Comparison of ENCODE assay signal across 8 mouse cellular contexts in genomic region chr1:91179086-91179485, GRCm38 (mm10). TPM values are rescaled to one million over a fixed set of nuclear protein-coding genes. Genes with fewer than 3 reads are reported as not detected.
DNase-seq lines count a peak whose midpoint lies in the region; ATAC-seq lines count a peak whose summit lies in the region.

No protein-coding gene starts in this region.

- no peak overlapping the region for H3K27ac ChIP-seq in hindbrain, embryonic 14.5 days

- WGBS in hindbrain, embryonic 14.5 days, result 36% methylated on average over 5 of the region's 5 CpGs

- no peak overlapping the region for H3K9ac ChIP-seq in hindbrain, embryonic 14.5 days

- H3K4me2 ChIP-seq in hindbrain, embryonic 14.5 days (replicated peaks), result 0 out of 2 replicates have a peak overlapping the region, but pooled peaks have one; percentile 78

- peak; percentile 64 for DNase-seq in MEL-GATA-1-ER (ENCODE audit: extremely low read depth, low read depth)
- DNase-seq in cerebellum, adult 9-10 months, result peak; percentile 23
- peak; percentile 70 to 83 for DNase-seq in frontal cortex, postnatal 36 days (ENCODE audit: low spot score in 2 of 2)
- peak; percentile 75 for DNase-seq in hindbrain, embryonic 14.5 days (ENCODE audit: low spot score)
- DNase-seq in layer of hippocampus, postnatal 25 days (ENCODE audit: extremely low spot score in 1 of 2, low spot score in 1 of 2), result peak; percentile 65 to 78
- peak; percentile 82 for DNase-seq in lung, postnatal 10 days
- DNase-seq in retina, embryonic 14.5 days (ENCODE audit: low spot score), result peak; percentile 76
- DNase-seq in thymus, postnatal 4 days, result peak; percentile 92

- H3K4me3 ChIP-seq in hindbrain, embryonic 14.5 days (replicated peaks; ENCODE audit: low read length), result no peak overlapping the region

- no peaks in the 10 kb centered on the region for H3K9me3 ChIP-seq in hindbrain, embryonic 14.5 days (ENCODE audit: control insufficient read depth, low read length)

- no peaks in the 10 kb centered on the region for H3K36me3 ChIP-seq in hindbrain, embryonic 14.5 days (replicated peaks; ENCODE audit: control insufficient read depth, insufficient read depth)

- H3K4me1 ChIP-seq in hindbrain, embryonic 14.5 days (replicated peaks; ENCODE audit: control insufficient read depth, insufficient read depth, low read length), result peaks cover 17% of the 10 kb centered on the region; the same call in 1 of the 2 replicates

- peak; percentile 55; the same call in 1 of the 2 replicates for ATAC-seq in hindbrain, embryonic 14.5 days (ENCODE audit: low FRiP score)

- H3K27me3 ChIP-seq in hindbrain, embryonic 14.5 days (ENCODE audit: control insufficient read depth, insufficient read depth, low read length), result peaks cover 18% of the 10 kb centered on the region

RNA-seq across cellular contexts. Expression of gene Ramp1, which starts 0.5 kb away (rescaled TPM):
- polyA plus RNA-seq in hindbrain, embryonic 14.5 days (2014; fragmentation: Nextera tagmentation; extraction: Ambion mirVana), result 12.5 and 14.2 TPM in 2 replicates
- total RNA-seq in layer of hippocampus, postnatal 25 days (2021), result 10 to 100 TPM; 61.6 to 63.1 TPM

RNA-seq across cellular contexts. Expression of gene Rbm44, which starts 34.2 kb away (rescaled TPM):
- 0.43 and 0.78 TPM in 2 replicates for polyA plus RNA-seq in hindbrain, embryonic 14.5 days (2014; fragmentation: Nextera tagmentation; extraction: Ambion mirVana)
- not detected for total RNA-seq in layer of hippocampus, postnatal 25 days (2021)

Comparison
In these comparisons a context has a peak if more than half of its experiments do, and no peak if none do; other contexts are left out.
1. DNase-seq: peak in every context shown above with its lines; median percentile 92 in thymus, postnatal 4 days; 82 in lung, postnatal 10 days; 76 in frontal cortex, postnatal 36 days; 76 in retina, embryonic 14.5 days; 75 in hindbrain, embryonic 14.5 days; 72 in layer of hippocampus, postnatal 25 days; 64 in MEL-GATA-1-ER; 23 in cerebellum, adult 9-10 months.